Mouse (Mus musculus) intestine, embryonic 15.5 days (tissue): ENCODE results near the gene Rps26. TPM values are rescaled to one million over a fixed set of nuclear protein-coding genes. Genes with fewer than 3 reads are reported as not detected.
A peak's percentile ranks its signal among the peaks of the same experiment; 100 is the strongest.

Source experiments
- ATAC-seq: fragments of 200-750 bp; cut with Nextera tagmentation; 2 replicates; pipeline ENCODE4 v1.8.0; 2017; ENCODE audit warnings: moderate TSS enrichment, moderate library complexity
- H3K27ac ChIP-seq: fragments of 300-500 bp; sonication (generic); 2 replicates; pipeline ENCODE4 v1.5.1; 2015; ENCODE audit warnings: mild to moderate bottlenecking, inconsistent platforms
- H3K27me3 ChIP-seq: fragments of 300-500 bp; sonication (generic); replicated peaks from 2 replicates; pipeline ENCODE4 v1.6.1; 2015; ENCODE audit warnings: inconsistent platforms
- H3K36me3 ChIP-seq: fragments of 300-500 bp; sonication (generic); 2 replicates; pipeline ENCODE4 v1.6.1; 2015; ENCODE audit warnings: inconsistent platforms
- H3K4me1 ChIP-seq: fragments of 300-500 bp; sonication (generic); replicated peaks from 2 replicates; pipeline ENCODE4 v1.6.1; 2015; ENCODE audit warnings: inconsistent platforms
- H3K4me2 ChIP-seq: fragments of 300-500 bp; sonication (generic); replicated peaks from 2 replicates; pipeline ENCODE4 v1.6.1; 2015; ENCODE audit warnings: mild to moderate bottlenecking, inconsistent platforms
- H3K4me3 ChIP-seq: fragments of 300-500 bp; sonication (generic); replicated peaks from 2 replicates; pipeline ENCODE4 v1.5.1; 2015; ENCODE audit warnings: inconsistent platforms
- H3K9ac ChIP-seq: fragments of 300-500 bp; sonication (generic); 2 replicates; pipeline ENCODE4 v1.6.1; 2015; ENCODE audit warnings: inconsistent platforms
- H3K9me3 ChIP-seq: fragments of 300-500 bp; sonication (generic); 2 replicates; pipeline ENCODE4 v1.6.1; 2016; ENCODE audit warnings: inconsistent platforms
- WGBS: fragments of 180-500 bp; shearing (Covaris S2); methylation state at CpG from one replicate; pipeline ENCODE4 v1.1.7; 2015; 5-methylcytosine and 5-hydroxymethylcytosine counted together
- polyA plus RNA-seq: library from polyadenylated mRNA; unstranded; fragments of >200 nt; fragmentation: Nextera tagmentation; extraction: Ambion mirVana; gene quantifications from 2 replicates; pipeline ENCODE4 v1.2.1, GENCODE M21; 2015

Gene Rps26
- polyA plus RNA-seq, 1 experiment from 2014 or later: 768 TPM

DNA sequence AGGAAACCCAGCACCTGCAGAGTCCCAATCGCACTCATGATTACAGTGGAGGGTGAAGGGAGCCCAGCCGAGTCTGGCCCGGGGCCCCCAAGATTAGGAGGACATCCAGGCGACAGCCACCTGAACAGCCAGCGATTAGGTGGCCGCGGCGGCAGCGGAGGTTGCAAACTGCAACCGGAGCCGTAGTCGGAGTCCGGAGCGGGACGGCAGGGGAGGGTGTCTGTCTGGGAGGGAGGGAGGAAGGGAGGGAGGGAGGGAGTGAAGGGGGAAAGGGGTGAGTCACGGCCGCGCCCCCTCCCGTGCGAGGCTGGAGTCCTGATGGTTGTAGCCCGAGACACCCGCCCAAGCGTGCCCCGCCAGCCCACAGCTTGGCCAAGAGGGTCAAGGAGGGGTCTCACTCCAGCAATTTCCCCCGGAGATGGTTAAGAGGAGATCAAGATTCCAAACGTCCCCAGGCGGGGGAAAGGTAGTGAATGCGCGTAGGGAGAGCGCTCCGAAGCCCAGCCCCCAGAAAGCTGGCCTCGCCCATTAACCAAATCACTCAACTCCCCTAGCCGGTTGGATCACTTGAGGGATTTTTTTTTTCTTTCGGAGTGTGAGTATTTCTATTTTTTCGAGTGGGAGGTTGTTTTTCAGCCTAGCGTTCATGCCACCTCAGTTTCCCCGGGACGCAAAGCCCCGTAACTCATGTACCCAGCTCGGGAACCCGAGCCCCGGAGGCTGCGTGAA lies 36.9 kb downstream of the Rps26 start, which contains the start of gene Erbb3:
Erbb3 (minus strand) TSS at position 189 of the 729 bp plus-strand sequence.
- no peaks in the 10 kb centered on the region for H3K36me3 ChIP-seq
- no peaks in the 10 kb centered on the region for H3K9me3 ChIP-seq
- WGBS: under 1% methylated on average over 43 of the region's 43 CpGs
- H3K27ac ChIP-seq: peak within 1 kb of the TSS; percentile 88
- H3K9ac ChIP-seq: peak within 1 kb of the TSS; percentile 66
- peak within 1 kb of the TSS; percentile 95 for H3K4me2 ChIP-seq
- peak; percentile 72 for ATAC-seq
- H3K4me1 ChIP-seq: 0 out of 2 replicates have a peak, but pooled peaks cover 11% of the 10 kb centered on the region
- H3K27me3 ChIP-seq: peaks cover 22% of the 10 kb centered on the region
- peak within 1 kb of the TSS; percentile 71 for H3K4me3 ChIP-seq

DNA sequence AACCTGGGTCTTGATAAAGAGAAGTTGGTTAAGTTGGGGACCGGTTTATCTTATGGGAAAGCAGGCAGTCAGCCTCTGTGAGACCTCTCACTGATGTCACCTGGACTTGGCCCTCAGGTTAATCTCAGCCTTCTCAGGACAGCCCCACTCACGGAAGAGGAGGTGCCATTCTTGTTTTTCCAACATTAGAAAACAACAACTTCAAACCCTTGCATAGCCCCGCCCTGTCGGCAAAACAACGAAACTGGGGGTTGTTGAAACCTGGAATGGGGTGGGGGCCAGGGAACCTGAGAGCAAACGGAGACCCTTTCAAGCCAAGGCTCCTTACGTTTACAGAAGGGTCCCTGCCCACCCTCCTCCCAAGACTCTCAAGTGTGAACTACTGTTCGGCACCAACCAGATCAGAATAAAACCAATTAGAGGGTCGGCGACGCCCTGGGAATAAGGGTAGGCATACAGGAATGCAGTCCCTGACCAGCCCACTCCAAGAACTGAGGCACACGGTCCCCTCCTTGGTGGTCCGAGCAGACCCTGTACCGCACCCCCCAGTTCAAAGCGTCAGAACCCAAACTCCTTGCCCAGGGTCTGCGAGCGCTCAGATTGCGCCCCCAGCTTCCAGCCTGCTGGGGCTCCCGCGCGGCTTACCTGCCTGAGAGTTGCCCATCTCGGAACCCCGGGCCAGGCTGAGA lies 37.6 kb downstream of the Rps26 start:
- no peaks in the 10 kb centered on the region for H3K9me3 ChIP-seq
- peak overlapping the region; percentile 88 for H3K27ac ChIP-seq
- ATAC-seq: peak; percentile 26
- H3K27me3 ChIP-seq: peaks cover 22% of the 10 kb centered on the region
- H3K4me1 ChIP-seq: peaks cover 16% of the 10 kb centered on the region; the same call in 1 of the 2 replicates
- H3K36me3 ChIP-seq: no peaks in the 10 kb centered on the region
- H3K4me3 ChIP-seq: peak overlapping the region; percentile 71
- whole genome bisulfite sequencing: 3% methylated on average over 23 of the region's 23 CpGs
- peak overlapping the region; percentile 95 for H3K4me2 ChIP-seq
- H3K9ac ChIP-seq: peak overlapping the region; percentile 66

DNA sequence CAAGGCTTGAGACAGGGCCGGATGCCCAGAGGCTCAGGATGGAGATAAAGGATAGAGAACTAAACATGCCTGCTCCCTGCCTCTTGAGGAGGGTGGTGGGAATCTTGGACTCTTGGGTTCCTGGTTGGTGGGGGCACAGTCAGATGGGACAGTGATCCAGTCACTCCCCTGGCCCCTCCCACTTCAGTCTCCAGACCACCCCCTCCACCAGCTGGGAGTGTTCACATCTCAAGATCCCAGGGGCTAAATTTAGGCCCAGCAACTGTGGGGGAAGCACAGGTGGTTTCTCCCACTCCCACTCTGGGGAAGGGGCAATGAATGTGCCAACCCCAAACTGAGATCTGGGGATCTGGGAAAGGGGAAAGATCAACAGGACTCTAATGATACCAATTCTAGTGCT lies 38.4 kb downstream of the Rps26 start:
- 11% methylated on average over 1 of the region's 1 CpGs for WGBS
- peak; percentile 5; the same call in 1 of the 2 replicates for ATAC-seq

DNA sequence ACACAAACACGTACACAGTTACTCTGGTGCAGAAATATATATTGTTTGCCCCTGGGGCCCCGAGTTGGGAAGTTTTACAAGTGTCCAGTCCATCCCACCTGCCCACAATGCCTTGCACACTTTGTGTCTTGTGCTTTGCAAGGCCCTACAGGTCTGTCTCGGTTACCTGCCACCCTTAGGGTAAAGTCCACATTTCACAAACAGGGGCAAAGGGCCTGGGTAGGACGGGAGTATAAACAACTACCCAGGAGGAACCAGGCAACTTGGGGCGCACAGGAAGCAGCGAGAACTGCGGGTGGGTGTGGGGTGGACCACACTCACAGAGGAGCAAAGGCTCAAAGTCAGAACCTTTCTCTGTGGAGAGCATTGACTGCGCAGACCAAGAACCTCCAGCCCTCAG lies 38.9 kb downstream of the Rps26 start:
- Histone ChIP-seq H3K27me3 (peaks cover 22% of the 10 kb centered on the region), H3K9ac (peak overlapping the region; percentile 37)
- ATAC-seq: peak; percentile 76

More for the DNA sequence above, 38.4 kb downstream of the Rps26 start:
- Histone ChIP-seq H3K4me3 (peak overlapping the region; percentile 71), H3K27me3 (peaks cover 22% of the 10 kb centered on the region), H3K4me2 (peak overlapping the region; percentile 95), H3K36me3 (no peaks in the 10 kb centered on the region), H3K9ac (peak overlapping the region; percentile 66), H3K27ac (peak overlapping the region; percentile 88), H3K9me3 (no peaks in the 10 kb centered on the region), H3K4me1 (peaks cover 23% of the 10 kb centered on the region)

DNA sequence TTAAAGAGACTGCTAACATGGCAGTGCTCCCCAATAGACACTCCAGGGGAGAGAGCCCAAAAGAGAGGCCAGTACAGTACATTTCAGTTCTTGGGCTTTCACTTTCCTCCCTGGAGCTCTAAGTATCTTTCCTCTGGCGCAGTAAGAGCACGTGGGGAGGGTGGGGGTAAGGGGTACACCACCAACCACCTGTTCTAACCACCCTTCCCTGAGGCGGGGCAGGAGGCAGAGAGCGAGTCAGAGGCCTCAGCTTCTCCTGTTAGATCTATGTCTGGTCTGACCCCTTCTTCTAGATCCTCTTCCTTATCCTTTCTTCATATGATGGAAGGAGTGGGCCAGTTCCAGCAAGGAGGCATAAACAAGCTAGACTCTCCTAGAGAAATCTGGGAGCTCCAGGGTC lies 39.4 kb downstream of the Rps26 start:
- 31% methylated on average over 4 of the region's 4 CpGs for WGBS
- H3K36me3 ChIP-seq: no peaks in the 10 kb centered on the region
- H3K4me1 ChIP-seq: peaks cover 24% of the 10 kb centered on the region
- H3K9ac ChIP-seq: peak overlapping the region; percentile 37
- peak overlapping the region; percentile 71 for H3K4me3 ChIP-seq
- peak; percentile 5; the same call in 1 of the 2 replicates for ATAC-seq
- peak overlapping the region; percentile 95 for H3K4me2 ChIP-seq
- H3K9me3 ChIP-seq: no peaks in the 10 kb centered on the region
- peak overlapping the region; percentile 88 for H3K27ac ChIP-seq
- H3K27me3 ChIP-seq: peaks cover 22% of the 10 kb centered on the region

More for the DNA sequence above, 38.9 kb downstream of the Rps26 start:
- Histone ChIP-seq H3K4me2 (peak overlapping the region; percentile 95), H3K36me3 (no peaks in the 10 kb centered on the region), H3K27ac (peak overlapping the region; percentile 88), H3K9me3 (no peaks in the 10 kb centered on the region), H3K4me3 (peak overlapping the region; percentile 71), H3K4me1 (peaks cover 24% of the 10 kb centered on the region)
- 37% methylated on average over 8 of the region's 8 CpGs for WGBS

DNA sequence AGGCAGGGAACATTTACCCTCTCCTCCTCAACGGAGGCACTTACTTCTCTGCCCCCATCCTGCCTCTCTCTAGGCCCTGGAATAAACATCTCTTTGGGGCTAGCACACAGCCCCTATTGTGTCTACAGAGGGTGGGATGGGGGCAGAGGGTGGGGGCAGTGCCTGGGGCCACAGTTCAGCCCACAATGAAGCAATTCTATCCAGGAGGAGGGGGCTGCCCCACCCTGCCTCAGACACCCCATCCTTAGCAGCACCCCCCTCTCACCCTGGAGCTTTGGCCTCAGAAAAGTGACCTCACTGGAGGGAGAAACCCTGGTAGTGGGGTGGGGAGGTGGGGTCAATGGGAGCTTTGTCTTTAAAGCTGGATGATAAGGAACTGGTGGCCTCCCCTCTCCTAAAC lies 40.0 kb downstream of the Rps26 start:
- peak overlapping the region; percentile 88 for H3K27ac ChIP-seq
- H3K9ac ChIP-seq: peak overlapping the region; percentile 37
- H3K4me3 ChIP-seq: peak overlapping the region; percentile 71
- no peaks in the 10 kb centered on the region for H3K9me3 ChIP-seq
- WGBS: 11% methylated on average over 1 of the region's 1 CpGs
- peaks cover 22% of the 10 kb centered on the region for H3K27me3 ChIP-seq
- no peaks in the 10 kb centered on the region for H3K36me3 ChIP-seq
- peak overlapping the region; percentile 95 for H3K4me2 ChIP-seq
- ATAC-seq: no peak
- H3K4me1 ChIP-seq: peaks cover 24% of the 10 kb centered on the region

DNA sequence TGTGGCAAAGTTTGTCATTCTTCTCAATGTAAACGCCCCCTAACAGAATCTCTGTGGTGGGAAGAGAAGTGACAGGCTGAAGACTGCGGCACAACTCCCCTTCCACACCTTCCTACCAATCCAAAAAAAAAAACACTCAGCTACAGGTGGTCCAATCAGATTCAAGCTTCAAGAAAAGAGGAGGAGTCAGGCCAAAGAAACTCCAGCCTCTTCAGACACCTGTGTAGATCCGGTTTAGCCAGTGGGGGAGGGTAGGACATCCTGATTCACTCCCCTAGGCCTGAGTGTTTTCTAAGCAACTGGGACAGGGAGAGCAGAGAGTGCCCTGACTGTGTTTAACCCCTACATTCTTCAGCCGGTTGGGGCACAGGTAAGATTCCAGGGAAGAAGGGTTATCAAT lies 42.2 kb downstream of the Rps26 start:
- ATAC-seq: peak; percentile 55
- Histone ChIP-seq H3K9me3 (no peaks in the 10 kb centered on the region), H3K4me3 (no peak overlapping the region), H3K27me3 (peaks cover 22% of the 10 kb centered on the region), H3K36me3 (no peaks in the 10 kb centered on the region), H3K9ac (no peak overlapping the region), H3K4me1 (peaks cover 26% of the 10 kb centered on the region), H3K27ac (peak overlapping the region; percentile 61), H3K4me2 (peak overlapping the region; percentile 38)
- WGBS: 6% methylated on average over 4 of the region's 4 CpGs

DNA sequence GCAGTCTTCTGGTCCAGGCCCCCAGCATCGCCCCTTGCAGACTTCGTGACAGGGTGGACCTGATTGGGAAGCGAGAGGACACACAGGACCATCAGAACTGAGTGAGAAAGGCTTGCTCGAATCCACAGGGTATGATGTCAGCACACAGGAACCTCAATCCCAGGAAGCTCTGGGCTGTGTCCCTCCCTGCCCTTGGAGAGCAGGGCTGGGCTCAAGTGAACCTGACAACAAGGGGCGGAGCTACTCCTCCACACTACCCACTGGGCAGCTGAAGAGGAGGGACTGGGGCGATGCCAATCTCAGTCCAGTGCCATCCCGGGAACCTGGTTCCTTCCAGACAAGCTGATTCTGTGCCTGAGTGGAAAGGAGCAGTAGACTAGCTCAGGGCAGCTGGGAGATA lies 42.9 kb downstream of the Rps26 start:
- ATAC-seq: peak; percentile 21
- Histone ChIP-seq H3K4me2 (peak overlapping the region; percentile 32), H3K27ac (no peak overlapping the region), H3K9me3 (no peaks in the 10 kb centered on the region), H3K9ac (no peak overlapping the region), H3K4me1 (peaks cover 24% of the 10 kb centered on the region), H3K36me3 (no peaks in the 10 kb centered on the region), H3K27me3 (peaks cover 19% of the 10 kb centered on the region), H3K4me3 (no peak overlapping the region)
- WGBS: 18% methylated on average over 7 of the region's 7 CpGs

DNA sequence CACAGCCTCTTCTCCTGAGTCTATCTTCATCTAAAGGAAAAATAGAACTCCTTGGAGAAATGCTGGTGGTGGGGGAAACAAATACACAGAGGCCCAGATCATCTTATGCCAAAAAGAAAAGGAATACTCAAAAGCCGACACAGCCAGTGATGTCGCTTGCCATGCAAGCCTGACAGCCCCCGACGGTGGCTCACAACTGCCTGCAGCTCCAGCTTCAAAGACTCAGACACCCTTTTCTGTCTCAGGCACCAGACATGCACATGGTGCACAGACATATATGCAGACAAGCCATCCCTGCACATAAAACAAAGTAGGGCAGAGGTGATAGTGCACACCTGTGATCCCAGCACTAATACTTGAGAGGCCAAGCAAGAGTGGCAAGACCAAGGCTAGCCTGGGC lies 46.8 kb downstream of the Rps26 start:
- ATAC-seq: 0 out of 2 replicates have a peak, but pooled peaks have one; percentile 6
- WGBS: 79% methylated on average over 4 of the region's 4 CpGs
- no peak overlapping the region for H3K4me2 ChIP-seq
- no peaks in the 10 kb centered on the region for H3K9me3 ChIP-seq
- no peaks in the 10 kb centered on the region for H3K27me3 ChIP-seq
- no peak overlapping the region for H3K4me3 ChIP-seq
- H3K4me1 ChIP-seq: peaks cover 15% of the 10 kb centered on the region
- H3K9ac ChIP-seq: no peak overlapping the region
- H3K27ac ChIP-seq: 0 out of 2 replicates have a peak overlapping the region, but pooled peaks have one; percentile 23
- H3K36me3 ChIP-seq: peaks cover 10% of the 10 kb centered on the region; the same call in 1 of the 2 replicates

DNA sequence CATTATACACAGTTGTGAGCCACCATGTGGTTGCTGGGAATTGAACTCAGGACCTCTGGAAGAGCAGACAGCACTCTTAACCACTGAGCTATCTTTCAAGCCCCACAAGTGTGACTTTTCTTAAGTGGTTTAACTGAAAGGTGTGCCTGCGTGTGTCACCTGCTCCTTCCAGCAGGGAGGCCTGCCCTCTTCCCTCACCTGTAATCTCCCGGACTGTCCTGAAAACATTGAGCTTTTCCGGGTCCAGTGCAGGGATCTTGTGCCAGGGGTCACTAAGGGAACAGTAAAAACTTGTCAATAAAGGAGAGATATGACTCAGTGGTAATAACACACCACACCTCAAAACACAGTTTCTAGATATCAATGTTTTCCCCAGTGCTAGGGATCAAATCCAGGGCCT lies 47.2 kb downstream of the Rps26 start:
- H3K4me1 ChIP-seq: peaks cover 14% of the 10 kb centered on the region
- no peak overlapping the region for H3K4me2 ChIP-seq
- peaks cover 10% of the 10 kb centered on the region; the same call in 1 of the 2 replicates for H3K36me3 ChIP-seq
- H3K27me3 ChIP-seq: no peaks in the 10 kb centered on the region
- no peaks in the 10 kb centered on the region for H3K9me3 ChIP-seq
- ATAC-seq: peak; percentile 87
- H3K4me3 ChIP-seq: no peak overlapping the region
- H3K9ac ChIP-seq: no peak overlapping the region
- WGBS: 57% methylated on average over 3 of the region's 3 CpGs
- 0 out of 2 replicates have a peak overlapping the region, but pooled peaks have one; percentile 23 for H3K27ac ChIP-seq

DNA sequence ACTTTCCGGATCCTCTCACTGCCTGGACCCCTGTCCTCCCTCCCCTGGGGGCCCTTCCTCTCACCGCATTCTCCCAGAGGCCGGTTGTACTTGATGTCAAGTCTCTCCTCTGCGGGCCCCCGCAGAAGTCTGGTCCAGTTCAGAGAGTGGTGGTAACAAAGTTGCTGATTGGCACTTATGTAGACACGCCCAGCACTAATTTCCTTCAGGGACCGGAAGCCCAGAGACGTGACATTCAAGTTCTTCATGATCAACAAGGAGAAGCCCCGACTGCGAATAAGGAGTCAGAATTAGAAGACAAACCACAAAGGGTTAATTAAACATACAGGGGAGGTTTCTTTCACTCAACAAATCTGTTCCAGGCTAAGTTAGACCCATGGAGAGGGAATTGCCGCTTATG lies 48.2 kb downstream of the Rps26 start:
- ATAC-seq: no peak
- no peaks in the 10 kb centered on the region for H3K9me3 ChIP-seq
- H3K36me3 ChIP-seq: peaks cover 13% of the 10 kb centered on the region; the same call in 1 of the 2 replicates
- 0 out of 2 replicates have a peak overlapping the region, but pooled peaks have one; percentile 13 for H3K27ac ChIP-seq
- H3K9ac ChIP-seq: no peak overlapping the region
- H3K4me1 ChIP-seq: peaks cover 5% of the 10 kb centered on the region
- no peak overlapping the region for H3K4me3 ChIP-seq
- H3K27me3 ChIP-seq: no peaks in the 10 kb centered on the region
- 68% methylated on average over 11 of the region's 11 CpGs for WGBS
- no peak overlapping the region for H3K4me2 ChIP-seq

DNA sequence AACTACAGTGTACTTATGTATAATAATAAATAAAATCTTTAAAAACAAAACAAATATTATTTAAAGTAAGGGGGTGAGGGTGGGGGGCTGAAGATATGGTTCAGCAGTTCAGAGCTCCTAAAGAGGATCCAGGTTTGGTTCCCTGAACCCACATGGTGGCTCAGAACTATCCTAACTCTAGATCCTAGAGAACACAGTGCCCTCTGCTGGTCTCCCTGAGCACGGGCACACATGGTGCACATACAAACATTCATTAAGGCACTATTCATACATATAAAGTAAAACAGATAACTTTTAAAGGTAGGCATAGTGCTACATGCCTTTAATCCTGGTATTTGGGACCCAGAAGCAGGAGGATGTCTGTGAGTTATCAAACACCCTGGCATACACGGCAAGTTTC lies 51.5 kb downstream of the Rps26 start:
- no peak for ATAC-seq
- peaks cover 15% of the 10 kb centered on the region; the same call in 1 of the 2 replicates for H3K36me3 ChIP-seq
- H3K4me2 ChIP-seq: no peak overlapping the region
- no peaks in the 10 kb centered on the region for H3K9me3 ChIP-seq
- H3K9ac ChIP-seq: no peak overlapping the region
- no peaks in the 10 kb centered on the region for H3K27me3 ChIP-seq
- H3K27ac ChIP-seq: no peak overlapping the region
- H3K4me3 ChIP-seq: no peak overlapping the region
- 89% methylated on average over 2 of the region's 2 CpGs for WGBS
- H3K4me1 ChIP-seq: peaks cover 3% of the 10 kb centered on the region; the same call in 1 of the 2 replicates
